Mouse (Mus musculus) gastrocnemius, adult 2 months (tissue): ENCODE results near the gene Tnip1. TPM values are rescaled to one million over a fixed set of nuclear protein-coding genes. Genes with fewer than 3 reads are reported as not detected.

ENCODE experiments used
- DNase-seq: peaks from one replicate; pipeline ENCODE4 v3.0.0; 2022
- H3K27ac ChIP-seq: fragments of 200-600 bp; 2 replicates; pipeline ENCODE4 v1.8.1; 2022; ENCODE audit warnings: mild to moderate bottlenecking
- H3K4me3 ChIP-seq: fragments of 200-600 bp; 2 replicates; pipeline ENCODE4 v1.8.1; 2022; ENCODE audit warnings: mild to moderate bottlenecking, moderate library complexity
- CTCF ChIP-seq: fragments of 200-600 bp; IDR thresholded peaks from 2 replicates; pipeline ENCODE4 v1.8.1; 2022; ENCODE audit warnings: antibody characterized with exemption, mild to moderate bottlenecking, moderate library complexity
- intact Hi-C: fragments of 180-260 bp; cut with DNase I; formaldehyde crosslinking; loops from one replicate; pipeline ENCODE4 v1.15.1; 2025
- total RNA-seq, 2 experiments: library from RNA; stranded (reverse); gene quantifications; 2 replicates each; pipeline ENCODE4 v1.2.3; 2021

Tnip1 gene
- total RNA-seq, 2 experiments from 2014 or later, result 29.8 to 31.7 TPM

GRCm38 (mm10) chr11:54984085-54984484 is 21.4 kb upstream of the Tnip1 start:
- TF ChIP-seq CTCF, result peak; percentile 90
- intact Hi-C loops, result loop anchor here (1.0 to 10.0 kb wide), 3 partner anchors 54 to 279 kb away; no protein-coding TSS in a partner anchor
- Histone ChIP-seq H3K27ac (no peak overlapping the region), H3K4me3 (no peak overlapping the region)
- peak; percentile 72 for DNase-seq

DNA sequence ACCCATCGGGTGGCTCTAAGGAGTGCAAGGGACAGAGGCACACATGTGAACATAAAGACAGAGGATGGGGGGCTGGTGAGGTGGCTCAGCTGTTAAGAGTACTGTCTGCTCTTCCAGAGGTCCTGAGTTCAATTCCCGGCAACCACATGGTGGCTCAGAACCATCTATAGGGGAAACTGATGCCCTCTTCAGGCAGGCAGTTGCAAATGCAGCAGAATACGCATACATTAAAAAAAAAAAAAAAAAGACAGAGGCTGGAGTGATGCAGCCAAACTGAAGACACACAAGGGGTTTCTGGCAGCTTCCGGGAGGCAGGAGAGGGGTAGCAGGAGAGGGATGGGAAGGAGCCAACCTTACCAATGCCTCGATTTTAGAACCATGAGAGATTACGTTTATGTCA is 19.8 kb upstream of the Tnip1 start:
- peak; percentile 36 for TF ChIP-seq CTCF
- intact Hi-C loops, result loop anchor here (10.0 kb wide), 1 partner anchor 278 kb away; no protein-coding TSS in a partner anchor
- DNase-seq, result no peak
- Histone ChIP-seq H3K27ac (no peak overlapping the region), H3K4me3 (no peak overlapping the region)

GRCm38 (mm10) chr11:54981630-54982029 is 18.9 kb upstream of the Tnip1 start:
- no peak overlapping the region for H3K27ac ChIP-seq
- TF ChIP-seq CTCF, result no peak; the same call in 1 of the 2 replicates
- DNase-seq, result no peak
- intact Hi-C loops, result loop anchor here (10.0 kb wide), 1 partner anchor 277 kb away; no protein-coding TSS in a partner anchor
- no peak overlapping the region for H3K4me3 ChIP-seq

- H3K4me3 ChIP-seq, result no peak overlapping the region
- no peak for DNase-seq
- intact Hi-C loops, result no loop called here
- no peak for TF ChIP-seq CTCF
- no peak overlapping the region for H3K27ac ChIP-seq
Measured at GRCm38 (mm10) chr11:54977385-54977937, 14.7 kb upstream of the Tnip1 start.

DNA sequence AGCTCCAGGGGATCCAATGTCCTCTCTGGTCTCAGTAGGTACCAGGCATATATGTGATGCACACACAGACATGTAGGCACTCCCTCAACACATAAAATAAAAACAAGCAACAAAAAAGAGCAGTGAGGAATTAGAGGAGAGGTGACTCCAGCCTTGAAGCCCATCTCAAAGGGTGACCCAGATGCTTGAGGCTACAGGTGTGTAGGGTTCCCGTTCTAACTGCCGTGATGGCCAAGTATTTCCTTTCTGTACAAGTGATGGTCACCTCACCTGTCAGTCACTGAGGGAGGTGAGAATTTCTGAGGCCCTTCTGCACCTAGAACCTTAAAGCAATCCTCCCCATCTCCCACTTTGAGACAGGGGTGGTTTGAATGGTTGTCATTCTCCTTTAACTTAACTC is 13.6 kb upstream of the Tnip1 start:
- no peak for TF ChIP-seq CTCF

GRCm38 (mm10) chr11:54975756-54976155 is 13.0 kb upstream of the Tnip1 start:
- intact Hi-C loops, result no loop called here
- no peak for TF ChIP-seq CTCF
- no peak for DNase-seq
- Histone ChIP-seq H3K4me3 (no peak overlapping the region), H3K27ac (no peak overlapping the region)

More for the DNA sequence above, 13.6 kb upstream of the Tnip1 start:
- Histone ChIP-seq H3K4me3 (no peak overlapping the region), H3K27ac (no peak overlapping the region)
- DNase-seq, result no peak
- intact Hi-C loops, result no loop called here

DNA sequence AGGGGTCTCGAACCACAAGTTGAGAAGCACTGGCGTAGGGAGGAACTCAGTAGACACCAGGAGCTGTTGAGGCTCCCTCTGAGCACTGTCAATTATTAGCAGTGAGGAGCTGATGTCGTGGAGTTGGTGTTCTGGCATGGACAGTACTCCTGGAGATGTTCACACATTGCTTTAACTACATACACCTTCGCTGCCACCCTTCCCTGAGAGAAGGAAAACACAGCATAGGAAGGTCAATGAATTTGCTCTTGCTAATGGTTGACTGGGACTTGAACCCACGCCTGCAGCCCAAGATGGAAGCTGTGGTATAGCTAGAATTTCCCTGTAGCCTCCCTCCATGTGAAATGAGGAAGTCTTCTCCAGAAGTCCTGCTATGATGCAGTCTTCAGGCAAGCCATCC is 12.6 kb upstream of the Tnip1 start:
- no peak for DNase-seq
- intact Hi-C loops, result no loop called here
- TF ChIP-seq CTCF, result no peak
- Histone ChIP-seq H3K4me3 (no peak overlapping the region), H3K27ac (no peak overlapping the region)

DNA sequence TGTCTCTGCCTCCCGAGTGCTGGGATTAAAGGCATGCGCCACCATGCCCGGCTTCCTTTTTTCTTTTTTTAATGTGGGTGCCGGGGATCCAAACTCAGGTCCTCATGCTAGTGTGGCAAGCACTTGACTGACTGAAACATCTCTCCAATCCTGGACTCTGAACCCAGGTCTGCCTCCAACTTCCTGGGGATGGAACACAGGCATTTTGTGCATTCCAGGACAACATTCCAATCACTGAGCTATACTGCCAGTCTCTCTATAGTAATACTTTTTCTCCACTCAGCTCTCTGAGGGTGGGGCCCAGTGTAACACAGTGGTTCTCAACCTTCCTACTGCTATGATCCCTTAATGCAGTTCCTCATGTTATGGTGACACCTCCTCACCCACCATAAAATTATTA is 11.9 kb upstream of the Tnip1 start:
- TF ChIP-seq CTCF, result no peak
- no peak for DNase-seq
- H3K4me3 ChIP-seq, result no peak overlapping the region
- no peak overlapping the region for H3K27ac ChIP-seq
- intact Hi-C loops, result no loop called here

DNA sequence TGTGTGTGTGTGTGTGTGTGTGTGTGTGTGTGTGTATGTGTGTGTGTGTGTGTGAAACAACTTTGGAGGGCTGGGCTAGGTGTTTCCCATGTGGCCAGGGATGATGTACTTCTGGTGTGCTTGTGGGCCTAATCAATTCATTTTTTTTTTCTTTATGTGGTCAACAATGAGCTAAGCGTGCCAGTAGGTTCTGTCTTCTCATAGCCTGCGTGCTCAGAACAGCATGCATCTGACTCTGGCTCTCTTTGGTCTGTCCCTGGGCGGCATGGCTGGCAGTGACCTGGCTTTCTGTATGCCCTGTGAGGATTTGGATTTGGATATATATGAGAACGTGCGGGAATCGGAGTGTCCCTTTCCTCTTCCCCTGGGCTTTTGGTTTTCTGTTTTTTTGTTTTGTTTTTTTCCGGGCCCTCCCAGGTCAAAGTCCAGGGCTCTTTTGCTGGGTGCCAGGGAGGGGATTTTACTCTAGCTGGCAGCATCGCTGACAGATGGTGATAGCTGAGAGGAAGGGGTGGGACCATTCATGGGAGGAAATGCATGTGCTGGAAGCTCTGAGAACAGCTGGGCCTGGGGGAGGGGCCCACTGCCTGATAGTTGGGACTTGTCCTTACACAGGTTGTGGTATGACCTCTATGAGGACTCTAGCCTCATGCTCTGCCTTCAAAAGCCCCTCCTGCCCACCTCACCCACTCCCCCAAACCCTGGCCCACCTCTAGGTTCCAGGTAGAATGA is 10.9 kb upstream of the Tnip1 start:
- DNase-seq, result peak; percentile 53
- 0 out of 2 replicates have a peak overlapping the region, but pooled peaks have one; percentile 35 for H3K27ac ChIP-seq
- intact Hi-C loops, result no loop called here
- H3K4me3 ChIP-seq, result peak overlapping the region; percentile 24
- no peak for TF ChIP-seq CTCF

DNA sequence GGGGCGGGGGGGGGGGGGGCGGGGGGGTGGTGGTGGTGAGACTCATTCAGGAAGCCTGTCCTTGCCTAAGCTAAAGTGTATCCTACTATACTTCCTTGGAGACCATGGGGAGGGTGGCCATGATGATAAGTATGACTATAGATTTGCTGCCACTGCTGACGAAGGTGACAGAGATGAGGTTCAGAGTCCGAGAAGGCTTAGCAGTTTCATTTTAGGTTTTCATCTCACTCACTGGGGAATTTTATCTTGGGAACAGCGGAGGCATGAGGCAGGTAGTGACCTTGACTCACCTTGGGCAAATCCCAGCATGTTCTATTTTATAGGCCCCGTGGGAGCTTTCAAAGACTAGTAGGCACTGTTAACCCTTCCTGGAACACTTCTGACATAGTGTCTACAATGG is 10.1 kb upstream of the Tnip1 start:
- Histone ChIP-seq H3K4me3 (no peak overlapping the region), H3K27ac (peak overlapping the region; percentile 12; the same call in 1 of the 2 replicates)
- no peak for TF ChIP-seq CTCF
- no peak for DNase-seq
- intact Hi-C loops, result no loop called here

GRCm38 (mm10) chr11:54972049-54972723 is 9.5 kb upstream of the Tnip1 start:
- no peak overlapping the region for H3K4me3 ChIP-seq
- intact Hi-C loops, result no loop called here
- no peak for TF ChIP-seq CTCF
- H3K27ac ChIP-seq, result no peak overlapping the region
- no peak for DNase-seq

GRCm38 (mm10) chr11:54971365-54972048 is 8.8 kb upstream of the Tnip1 start:
- no peak for DNase-seq
- intact Hi-C loops, result no loop called here
- no peak overlapping the region for H3K27ac ChIP-seq
- TF ChIP-seq CTCF, result no peak
- no peak overlapping the region for H3K4me3 ChIP-seq

GRCm38 (mm10) chr11:54965234-54965633 is 2.5 kb upstream of the Tnip1 start:
- DNase-seq, result no peak
- Histone ChIP-seq H3K4me3 (no peak overlapping the region), H3K27ac (no peak overlapping the region)
- intact Hi-C loops, result no loop called here
- TF ChIP-seq CTCF, result no peak
